Mouse (Mus musculus): Measurements from ENCODE around the gene Dusp28. TPM values are rescaled to one million over a fixed set of nuclear protein-coding genes. Genes with fewer than 3 reads are reported as not detected.

The Dusp28 gene
- total RNA-seq, 2 experiments from 2014 or later, result 11.6 to 13.2 TPM

DNA sequence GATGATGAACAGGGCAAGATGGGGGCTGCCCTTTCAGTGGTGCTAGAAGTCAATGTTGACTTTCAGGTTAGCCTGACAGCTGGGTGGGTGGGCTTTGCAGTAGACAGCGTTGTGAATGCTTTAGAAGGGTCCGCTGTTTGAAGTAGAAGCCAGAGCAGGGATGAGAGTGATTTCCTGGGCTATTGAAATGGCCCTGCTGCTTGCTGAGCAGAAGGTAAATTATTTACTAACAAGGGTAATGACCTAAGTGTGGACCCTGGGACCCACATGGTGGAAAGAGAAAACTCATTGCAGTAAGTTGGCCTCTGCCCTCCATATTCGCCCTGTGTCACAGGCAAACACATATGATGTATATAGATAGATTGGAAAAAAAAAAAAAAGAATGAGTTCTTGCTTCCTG is 29.7 kb downstream of the Dusp28 start:
- no peak for DNase-seq (ENCODE audit: low spot score in 2 of 2)

DNA sequence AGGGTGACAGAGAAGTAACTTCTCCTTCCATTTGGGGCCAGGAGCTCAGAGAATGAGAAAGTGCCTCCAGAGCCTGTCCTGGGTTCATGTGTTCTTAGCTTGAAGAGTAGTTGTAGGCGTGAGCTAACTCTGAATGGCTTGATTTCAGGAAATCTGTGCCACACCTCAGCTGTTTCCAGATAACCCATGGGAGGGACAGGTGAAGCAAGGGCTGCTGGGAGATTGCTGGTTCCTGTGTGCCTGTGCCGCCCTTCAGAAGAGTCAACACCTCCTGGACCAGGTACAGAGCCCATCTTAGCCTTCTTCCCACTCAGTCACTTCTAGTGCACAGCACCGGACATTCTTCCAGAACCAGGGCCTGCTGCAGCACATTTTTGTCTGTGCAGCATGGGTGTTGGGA is 31.0 kb downstream of the Dusp28 start:
- no peak for DNase-seq (ENCODE audit: low spot score in 2 of 2)

DNA sequence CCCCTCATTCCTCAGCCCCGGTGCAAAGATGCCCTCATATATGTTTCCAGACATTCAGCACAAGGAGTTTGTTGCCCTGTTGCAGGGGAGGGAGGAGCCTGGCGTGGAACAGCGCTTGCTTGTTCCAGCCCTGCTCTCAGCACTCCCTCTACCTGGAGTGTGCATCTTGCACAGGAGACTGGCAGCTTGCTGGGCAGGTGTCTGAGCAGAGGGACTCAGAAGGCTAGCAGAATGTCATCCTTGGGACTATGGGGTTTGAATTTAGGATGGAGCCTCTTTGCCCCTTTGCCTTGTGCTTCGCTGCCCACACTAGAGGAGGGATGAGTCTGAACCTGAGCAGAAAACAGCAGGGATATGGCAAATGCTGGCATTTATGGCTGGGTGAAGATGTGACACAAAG is 33.0 kb downstream of the Dusp28 start:
- DNase-seq (ENCODE audit: low spot score in 2 of 2), result no peak

DNA sequence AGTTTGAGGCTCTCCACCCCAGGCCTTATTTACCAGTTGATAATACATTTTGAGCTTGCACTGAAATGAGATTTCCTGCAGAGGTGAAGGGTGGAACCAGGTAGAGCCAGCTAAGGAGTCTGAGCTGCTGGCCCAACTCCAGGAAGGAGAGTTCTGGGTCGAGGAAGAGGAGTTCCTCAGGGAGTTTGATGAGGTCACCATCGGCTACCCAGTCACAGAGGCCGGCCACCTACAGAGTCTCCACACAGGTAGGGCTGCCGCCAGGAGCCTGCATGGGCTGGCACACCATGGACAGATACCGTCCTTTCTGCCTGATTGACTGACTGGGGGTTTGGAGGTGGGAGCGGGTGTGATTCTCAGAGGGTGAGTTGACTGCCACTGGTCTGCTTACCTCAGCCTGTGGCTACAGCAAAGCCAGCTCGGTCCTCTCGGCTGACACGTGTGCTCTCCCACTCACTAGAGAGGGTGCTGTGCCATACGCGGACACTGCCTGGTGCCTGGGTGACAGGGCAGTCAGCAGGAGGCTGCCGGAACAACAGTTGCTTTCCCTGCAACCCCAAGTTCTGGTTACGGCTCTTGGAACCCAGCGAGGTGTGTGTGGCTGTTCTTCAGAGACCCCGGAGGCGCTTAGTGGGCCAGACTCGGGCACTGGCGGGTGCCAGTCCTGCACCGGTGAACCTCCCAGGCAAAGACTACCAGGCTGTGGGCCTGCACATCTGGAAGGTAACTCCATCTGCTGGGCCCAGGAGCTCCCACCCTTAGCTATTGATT is 36.6 kb downstream of the Dusp28 start:
- no peak for DNase-seq (ENCODE audit: low spot score in 2 of 2)

DNA sequence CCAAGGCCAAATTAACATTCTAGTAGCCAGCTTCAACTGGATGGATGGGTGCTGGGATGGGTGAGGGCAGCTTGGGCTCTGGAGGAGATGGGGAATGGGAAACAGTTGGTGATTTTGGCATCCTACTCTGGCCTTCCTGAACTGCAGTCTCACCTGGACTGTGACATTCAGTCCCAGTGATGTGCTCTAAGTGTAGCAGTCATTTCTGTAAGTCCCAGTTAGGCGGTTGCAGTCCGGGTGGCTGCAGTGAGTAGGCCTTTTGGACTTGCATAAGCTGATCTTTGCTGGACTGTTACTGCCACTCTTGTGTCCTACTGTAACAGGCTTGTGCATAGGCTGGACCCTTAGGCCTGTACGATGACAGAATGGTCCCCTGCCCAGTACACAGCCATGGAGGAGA is 41.2 kb downstream of the Dusp28 start:
- DNase-seq (ENCODE audit: low spot score in 2 of 2), result no peak

DNA sequence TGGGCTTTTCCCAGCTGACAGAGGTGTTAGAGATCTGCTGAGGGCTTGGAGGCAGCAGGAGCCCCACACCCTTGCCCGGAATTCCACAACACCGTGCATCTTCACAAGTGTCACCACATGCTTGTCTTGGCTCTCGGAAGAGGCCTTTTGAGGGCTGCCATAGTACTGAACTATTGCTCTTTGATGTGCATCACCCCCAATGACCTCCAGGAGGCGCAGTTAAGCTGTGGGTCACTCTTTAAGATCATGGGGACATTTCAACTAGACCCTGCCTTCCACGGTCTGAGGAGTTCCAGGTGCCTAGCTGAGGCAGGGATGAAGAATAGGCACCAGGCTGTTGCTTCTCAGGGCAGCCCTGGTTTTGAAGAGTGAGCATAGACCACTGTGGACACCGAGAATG is 42.6 kb downstream of the Dusp28 start:
- no peak for DNase-seq (ENCODE audit: low spot score in 2 of 2)

DNA sequence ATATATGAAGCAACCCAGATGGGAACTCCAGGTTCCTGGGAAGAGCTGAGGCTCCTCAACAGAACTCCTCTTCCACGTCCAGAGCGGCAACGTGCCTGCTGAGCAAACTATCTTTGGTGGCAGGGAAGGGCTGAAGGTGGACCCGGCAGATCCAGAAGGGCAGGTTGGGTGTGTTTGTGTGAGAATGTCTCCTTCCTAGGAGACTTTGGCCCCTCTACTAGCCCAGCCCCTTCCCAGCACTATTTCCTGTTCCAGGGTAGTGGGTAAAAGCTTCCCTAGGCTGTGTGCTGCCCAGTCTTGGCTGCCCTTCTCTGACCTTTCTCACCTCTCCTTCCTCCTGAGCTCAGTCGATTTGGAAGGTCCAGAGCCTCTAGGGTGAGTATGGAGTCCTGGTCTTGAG is 43.8 kb downstream of the Dusp28 start, which contains the start of gene Gpr35:
Gpr35 (plus strand) TSS at position 259 of the 400 bp plus-strand sequence.
- DNase-seq (ENCODE audit: low spot score in 2 of 2), result no peak

DNA sequence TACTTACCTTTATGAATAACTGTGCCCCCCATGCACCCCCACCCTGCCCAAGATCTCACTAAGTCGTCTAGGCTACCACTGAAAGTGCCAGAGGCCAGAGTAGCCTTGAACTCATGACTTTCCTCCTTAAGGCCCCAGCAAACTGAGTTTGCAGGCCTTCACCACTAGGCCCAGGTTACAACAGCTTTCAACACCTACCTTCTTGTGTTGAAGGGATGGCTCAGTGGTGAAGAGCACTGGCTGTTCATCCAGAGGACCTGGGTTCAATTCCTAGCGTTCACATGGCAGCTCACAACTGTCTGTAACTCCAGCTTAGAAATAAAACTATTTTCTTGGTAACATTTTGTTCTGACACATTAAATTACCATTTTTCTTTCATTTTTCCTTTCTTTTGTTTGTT is 46.9 kb downstream of the Dusp28 start:
- DNase-seq (ENCODE audit: low spot score in 2 of 2), result no peak

DNA sequence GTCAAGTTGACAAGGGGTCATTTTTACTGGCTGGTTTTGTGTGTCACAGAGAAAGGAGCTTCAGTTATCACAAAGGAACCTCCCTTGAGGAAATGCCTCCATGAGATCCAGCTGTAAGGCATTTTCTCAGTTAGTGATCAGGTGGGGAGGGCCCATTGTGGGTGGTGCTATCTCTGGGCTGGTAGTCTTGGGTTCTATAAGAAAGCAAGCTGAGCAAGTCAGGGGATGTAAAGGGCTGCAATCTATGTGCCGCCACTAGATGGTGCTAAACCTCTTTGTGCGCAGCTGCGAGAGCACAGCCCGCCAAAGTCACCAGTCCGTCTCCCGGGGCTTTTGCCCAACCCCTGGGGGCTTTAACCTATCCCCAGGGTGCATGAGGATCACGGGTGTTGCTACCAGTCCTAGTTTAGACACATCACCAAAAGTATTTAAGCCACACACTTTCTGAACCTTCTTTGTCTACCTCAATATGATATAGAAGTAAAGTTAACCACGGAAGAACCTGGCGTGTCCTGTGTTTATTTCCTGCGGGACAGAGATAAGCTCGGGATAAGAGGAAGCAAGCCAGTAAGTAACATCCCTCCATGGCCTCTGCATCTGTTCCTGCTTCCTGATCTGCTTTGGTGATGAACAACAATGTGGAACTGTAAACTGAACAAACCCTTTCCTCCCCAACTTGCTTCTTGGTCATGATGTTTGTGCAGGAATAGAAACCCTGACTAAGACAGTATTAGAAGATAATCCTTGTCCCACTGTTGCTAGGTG is 50.0 kb downstream of the Dusp28 start:
- peak in 1 of 2 experiments; percentile 30 for DNase-seq (ENCODE audit: low spot score in 2 of 2)

Other genes with a start within 250 kb of the Dusp28 start
- 10 to 100 TPM; 71.4 to 73.2 TPM for gene Gpc1, start 75.3 kb upstream of the Dusp28 start, total RNA-seq (2021)
- 1 to 10 TPM; 1.2 TPM for gene Ankmy1, start 4.1 kb upstream of the Dusp28 start, total RNA-seq (2021)
- gene Rnpepl1, start 3.8 kb downstream of the Dusp28 start, total RNA-seq (2021), result 10 to 100 TPM; 74.3 to 74.6 TPM
- gene Capn10, start 27.4 kb downstream of the Dusp28 start, total RNA-seq (2021), result 10 to 100 TPM; 32.5 to 34.7 TPM
- under 1 TPM; 0.62 to 0.76 TPM for gene Gpr35, start 43.9 kb downstream of the Dusp28 start, total RNA-seq (2021)
- 1 to 10 TPM in 1 of 2 experiments, not detected in 1; 4.7 TPM for gene Aqp12, start 99.4 kb downstream of the Dusp28 start, total RNA-seq (2021)
- gene Kif1a, start 195.0 kb downstream of the Dusp28 start, total RNA-seq (2021), result 10 to 100 TPM; 36.0 to 45.0 TPM
- 10 to 100 TPM in 1 of 2 experiments, under 1 TPM in 1; 0.70 to 18.8 TPM for gene Agxt, start 228.3 kb downstream of the Dusp28 start, total RNA-seq (2021)

Measured in adrenal gland, postnatal 4 days (tissue).